Mouse (Mus musculus) embryonic fibroblast, embryonic 13.5 days (primary cell): ENCODE measurements around the gene Mybph. TPM values are rescaled to one million over a fixed set of nuclear protein-coding genes. Genes with fewer than 3 reads are reported as not detected.

Experiments used
- H3K27ac ChIP-seq: 2 replicates; pipeline ENCODE4 v1.5.1; 2012; ENCODE audit warnings: low read length, control low read depth, inconsistent platforms; ENCODE audit not compliant: insufficient read depth
- H3K4me1 ChIP-seq: 2 replicates; pipeline ENCODE4 v1.6.1; 2011; ENCODE audit warnings: low read length; ENCODE audit not compliant: control insufficient read depth, insufficient read depth
- H3K4me3 ChIP-seq: 2 replicates; pipeline ENCODE4 v1.5.1; 2011; ENCODE audit warnings: mild to moderate bottlenecking, control low read depth, low read length; ENCODE audit not compliant: insufficient read depth
- CTCF ChIP-seq: IDR thresholded peaks from 2 replicates; pipeline ENCODE4 v1.5.1; 2011; ENCODE audit warnings: mild to moderate bottlenecking, control low read depth, low read length, moderate library complexity, borderline replicate concordance; ENCODE audit not compliant: insufficient read depth
- POLR2A ChIP-seq: IDR thresholded peaks from 2 replicates; pipeline ENCODE4 v1.6.1; 2011; ENCODE audit warnings: low read depth, mild to moderate bottlenecking, control low read depth, low read length, moderate library complexity
- polyA plus RNA-seq: library from polyadenylated mRNA; stranded (reverse); fragments of >200 nt; gene quantifications from 2 replicates; pipeline ENCODE4 v1.2.4, GENCODE M21; 2011; ENCODE audit warnings: low read depth; ENCODE audit not compliant: missing spikeins, insufficient read length

Mybph gene
- polyA plus RNA-seq, 1 experiment: not detected

DNA sequence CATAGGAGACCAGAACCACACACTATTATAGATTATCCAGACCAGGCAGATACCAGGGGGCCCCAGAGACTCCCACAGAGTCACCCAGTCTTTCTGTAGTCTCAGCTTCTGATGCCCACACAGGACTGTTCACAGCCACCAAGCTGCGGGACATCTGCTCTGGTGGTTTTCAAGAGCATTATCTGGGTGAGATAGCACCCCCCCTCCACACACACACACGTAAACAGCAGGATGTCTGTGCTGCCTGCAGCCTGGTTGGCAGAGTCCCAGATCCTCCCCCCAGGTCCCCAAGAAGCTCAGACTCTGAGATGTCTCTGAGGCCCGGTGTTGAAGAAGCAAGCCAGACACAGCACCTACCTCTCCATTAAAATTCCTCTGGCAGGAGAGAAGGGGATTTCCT, 2.3 kb downstream of the Mybph start:
- peaks cover 15% of the 10 kb centered on the region for H3K4me1 ChIP-seq
- H3K27ac ChIP-seq: no peak overlapping the region
- TF ChIP-seq CTCF: no peak
- TF ChIP-seq POLR2A: no peak
- no peak overlapping the region for H3K4me3 ChIP-seq

DNA sequence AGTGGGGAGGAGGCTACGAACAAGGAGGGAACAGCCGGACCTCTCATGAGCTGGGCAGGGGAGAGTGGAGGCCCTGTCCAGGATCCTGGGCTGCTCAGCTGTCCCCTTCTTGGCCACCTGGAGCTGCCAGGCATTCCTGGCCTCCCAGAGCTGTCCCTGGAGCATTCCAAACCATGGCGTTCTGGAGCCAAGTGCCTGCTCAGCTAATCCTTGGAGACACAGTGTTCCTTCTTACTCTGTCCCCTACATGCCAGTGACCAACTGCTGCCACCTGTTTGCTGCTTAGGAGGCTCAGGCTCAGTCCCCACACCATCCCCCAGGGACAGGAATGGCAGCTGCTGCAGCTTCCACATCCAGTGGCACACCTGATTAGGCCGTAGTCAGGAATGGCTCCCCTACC, 2.7 kb downstream of the Mybph start:
- Histone ChIP-seq H3K4me3 (no peak overlapping the region), H3K27ac (no peak overlapping the region), H3K4me1 (peaks cover 15% of the 10 kb centered on the region)
- TF ChIP-seq POLR2A: no peak

DNA sequence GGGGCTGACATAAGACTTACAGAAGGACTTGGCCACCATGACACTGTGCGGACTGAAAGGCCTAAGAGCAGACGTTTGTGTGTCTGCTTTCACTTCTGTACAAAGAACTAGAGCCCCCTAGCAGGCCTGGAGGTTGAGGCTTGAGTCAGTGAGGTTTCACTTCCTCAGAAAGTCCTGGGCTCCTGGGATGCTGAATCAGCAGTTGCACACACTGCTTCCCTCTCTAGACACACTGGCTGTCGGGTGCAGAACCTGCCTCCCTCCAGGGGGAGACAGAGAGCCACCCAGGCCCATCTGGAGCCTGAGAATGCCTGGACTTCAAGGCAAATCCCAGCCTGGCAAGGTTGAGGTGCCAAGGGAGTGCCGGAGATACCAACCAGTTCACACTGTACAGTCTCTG, 3.1 kb downstream of the Mybph start:
- no peak for TF ChIP-seq POLR2A
- TF ChIP-seq CTCF: peak; percentile 49; the same call in 1 of the 2 replicates
- peaks cover 13% of the 10 kb centered on the region for H3K4me1 ChIP-seq
- H3K27ac ChIP-seq: no peak overlapping the region
- H3K4me3 ChIP-seq: no peak overlapping the region

DNA sequence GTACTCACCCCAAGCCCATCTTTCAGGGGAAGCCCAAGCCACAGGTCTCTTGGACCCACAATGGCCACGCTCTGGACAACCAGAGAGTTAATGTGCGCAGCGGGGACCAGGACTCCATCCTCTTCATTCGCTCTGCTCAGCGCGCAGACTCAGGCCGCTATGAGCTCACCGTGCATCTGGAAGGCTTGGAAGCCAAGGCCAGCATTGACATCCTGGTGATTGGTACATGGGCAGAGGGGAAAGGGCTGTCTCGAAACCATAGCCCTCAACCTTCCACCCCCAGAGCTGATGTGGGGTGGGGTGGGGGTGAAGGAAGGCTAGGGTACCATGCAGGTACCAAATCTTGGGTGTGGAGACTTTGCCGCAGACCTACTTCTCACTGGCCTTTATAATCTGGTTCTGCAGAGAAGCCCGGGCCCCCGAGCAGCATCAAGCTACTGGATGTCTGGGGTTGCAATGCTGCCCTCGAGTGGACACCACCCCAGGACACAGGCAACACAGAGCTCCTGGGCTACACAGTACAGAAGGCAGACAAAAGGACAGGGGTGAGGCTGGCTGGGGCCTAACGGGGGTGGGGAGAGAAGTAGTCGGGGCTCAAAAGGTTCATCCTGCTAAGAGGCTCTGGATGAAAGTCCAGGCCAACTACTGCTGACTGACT, 4.2 kb downstream of the Mybph start:
- TF ChIP-seq CTCF: no peak
- no peak for TF ChIP-seq POLR2A
- H3K4me1 ChIP-seq: peaks cover 8% of the 10 kb centered on the region
- H3K27ac ChIP-seq: no peak overlapping the region
- no peak overlapping the region for H3K4me3 ChIP-seq

DNA sequence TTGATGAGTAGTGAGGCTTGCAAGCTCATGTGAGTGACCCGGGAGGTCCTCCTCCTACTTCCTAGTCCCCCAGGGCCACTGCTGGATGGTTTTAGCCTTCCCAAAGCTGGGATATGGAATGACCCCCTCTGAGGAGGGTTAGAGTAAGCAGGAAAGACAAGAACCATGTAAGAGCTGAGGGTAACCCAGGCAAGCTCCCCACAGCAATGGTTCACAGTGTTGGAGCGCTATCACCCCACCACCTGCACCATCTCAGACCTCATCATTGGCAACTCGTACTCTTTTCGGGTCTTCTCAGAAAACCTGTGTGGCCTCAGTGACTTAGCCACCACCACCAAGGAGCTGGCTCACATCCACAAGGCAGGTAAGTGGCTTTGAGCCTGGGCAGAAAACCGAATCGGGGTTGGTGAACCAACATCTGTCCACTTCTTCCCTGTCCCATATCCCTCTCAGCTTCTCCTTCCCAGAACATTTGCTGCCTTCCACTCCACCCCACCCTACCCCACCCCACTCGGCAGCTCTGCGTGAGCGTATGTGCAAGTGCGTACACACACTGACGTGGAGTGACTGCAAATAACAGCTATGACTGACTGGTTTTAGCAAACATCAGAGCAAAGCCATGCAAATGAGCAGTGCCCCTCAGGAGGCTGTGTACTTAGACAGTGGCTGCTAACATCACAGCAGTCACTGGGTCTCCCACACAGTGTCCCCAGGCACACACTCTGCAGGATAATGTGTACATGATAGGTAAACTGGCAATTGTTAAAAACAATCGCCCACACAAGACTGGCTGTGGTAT, 5.1 kb downstream of the Mybph start:
- H3K4me1 ChIP-seq: peaks cover 3% of the 10 kb centered on the region
- no peak overlapping the region for H3K27ac ChIP-seq
- TF ChIP-seq POLR2A: no peak
- TF ChIP-seq CTCF: no peak
- no peak overlapping the region for H3K4me3 ChIP-seq

DNA sequence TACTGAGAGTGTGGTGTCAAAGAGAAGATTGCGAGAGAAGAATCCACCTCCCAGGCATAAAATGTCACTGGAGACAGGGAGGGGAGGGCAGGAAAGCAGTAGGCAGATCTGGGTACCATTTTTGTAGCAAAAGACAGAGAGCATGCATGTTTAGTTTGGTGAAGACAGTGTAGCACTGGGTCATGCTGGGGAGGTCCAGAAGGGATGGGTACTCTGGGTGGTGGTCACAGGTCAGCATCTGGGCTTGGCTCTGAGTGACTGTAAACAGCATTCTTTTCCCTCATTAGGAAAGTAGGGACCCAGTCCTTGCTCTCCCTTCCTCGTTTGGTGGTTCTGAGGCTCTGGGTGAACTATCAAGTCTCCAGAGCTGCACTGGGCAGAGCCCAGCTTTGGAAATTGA, 7.2 kb downstream of the Mybph start:
- Histone ChIP-seq H3K4me1 (no peaks in the 10 kb centered on the region; the same call in 1 of the 2 replicates), H3K27ac (no peak overlapping the region), H3K4me3 (no peak overlapping the region)
- TF ChIP-seq CTCF: no peak
- TF ChIP-seq POLR2A: no peak

DNA sequence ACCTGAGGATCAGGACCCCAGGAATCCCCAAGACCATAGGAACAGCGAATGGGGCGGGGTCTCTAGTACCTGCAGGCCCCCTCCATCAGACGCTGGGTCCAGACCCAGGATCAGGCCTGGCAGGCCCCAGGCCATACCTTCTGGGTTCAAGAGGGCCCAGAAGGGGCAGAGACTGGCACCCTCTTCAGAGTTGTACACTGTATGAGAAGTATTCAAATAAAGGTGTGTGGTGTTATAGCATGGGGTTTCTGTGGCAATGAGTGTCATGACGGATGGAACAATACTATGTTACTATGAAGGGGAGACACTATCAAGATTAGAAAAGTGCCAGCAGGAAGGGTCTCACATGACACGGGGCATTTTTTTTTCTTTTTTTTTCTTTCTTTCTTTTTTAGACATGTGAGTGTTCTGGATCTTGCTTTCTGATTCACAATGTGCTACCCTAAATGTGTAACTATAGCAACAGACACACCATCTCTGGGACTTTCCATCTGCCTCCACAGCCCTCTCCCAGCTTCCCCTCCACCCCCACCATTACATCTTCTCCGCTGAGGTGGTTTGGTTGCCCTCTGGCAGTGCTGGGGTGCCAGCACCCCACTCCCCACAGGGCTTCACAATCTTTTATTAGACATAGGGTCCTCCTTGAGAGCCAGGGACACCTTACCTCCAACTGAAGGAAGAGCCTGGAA, 7.9 kb downstream of the Mybph start:
- no peak overlapping the region for H3K4me3 ChIP-seq
- no peak overlapping the region for H3K27ac ChIP-seq
- TF ChIP-seq POLR2A (no peak), CTCF (no peak)
- H3K4me1 ChIP-seq: no peaks in the 10 kb centered on the region

DNA sequence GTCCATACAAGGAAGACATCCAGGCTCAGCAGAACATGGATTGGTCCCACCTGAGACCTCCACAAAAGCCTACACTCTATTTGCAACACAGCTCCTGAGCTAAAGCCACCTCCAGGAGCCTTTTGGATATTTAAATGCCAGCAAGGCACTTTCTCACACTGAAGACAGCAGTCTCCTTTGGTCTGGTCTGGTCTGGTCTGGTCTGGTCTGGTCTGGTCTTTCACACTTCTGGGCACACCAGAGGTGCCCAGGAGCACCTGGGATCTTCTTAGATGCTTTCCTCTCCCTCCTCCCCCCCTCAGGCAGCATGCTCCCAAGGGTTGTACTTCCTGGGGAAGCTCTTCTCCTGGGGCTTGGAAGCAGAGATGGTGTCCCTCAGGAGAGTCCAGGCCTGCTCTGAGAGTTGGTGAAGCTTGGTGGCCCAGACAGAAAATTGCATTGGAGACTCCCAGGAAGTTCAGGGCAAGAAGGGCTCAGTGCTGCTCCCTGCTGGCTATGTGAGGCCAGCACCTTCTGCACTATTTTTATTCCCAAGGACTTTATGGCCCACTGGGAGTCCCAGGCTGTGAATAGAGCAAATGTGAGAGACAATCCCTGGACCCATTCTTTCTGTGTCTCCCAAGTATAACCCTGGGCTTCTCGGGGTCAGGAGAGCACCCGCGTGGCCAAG, 8.6 kb downstream of the Mybph start:
- Histone ChIP-seq H3K4me1 (no peaks in the 10 kb centered on the region), H3K4me3 (no peak overlapping the region), H3K27ac (no peak overlapping the region)
- TF ChIP-seq POLR2A (no peak), CTCF (peak; percentile 45; the same call in 1 of the 2 replicates)

DNA sequence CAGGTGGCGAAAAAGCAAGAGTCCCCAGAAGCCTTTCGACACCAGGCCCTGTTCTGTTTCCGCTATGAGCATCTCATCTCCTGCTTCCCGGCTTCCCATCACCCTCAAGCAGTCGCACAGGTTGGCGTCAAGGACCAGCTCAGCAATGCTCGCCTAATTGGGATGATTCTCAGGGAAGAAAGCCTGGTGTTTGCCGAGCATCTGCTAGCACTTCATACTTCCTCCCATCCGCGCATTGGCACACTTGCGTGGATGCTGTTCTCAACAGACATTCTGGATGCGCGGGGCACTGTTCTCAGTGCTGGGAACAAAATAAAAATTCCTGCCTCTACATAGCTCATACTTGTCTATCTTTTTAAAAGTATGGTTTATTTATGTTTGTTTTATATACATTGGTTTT, 11.0 kb downstream of the Mybph start:
- no peak for TF ChIP-seq CTCF
- no peak for TF ChIP-seq POLR2A
- no peak overlapping the region for H3K4me3 ChIP-seq
- no peak overlapping the region for H3K27ac ChIP-seq
- no peaks in the 10 kb centered on the region for H3K4me1 ChIP-seq
